Mouse (Mus musculus) ovary, adult 10 weeks (tissue): Measurements from ENCODE around the gene Pus10. TPM values are rescaled to one million over a fixed set of nuclear protein-coding genes. Genes with fewer than 3 reads are reported as not detected.

ENCODE experiments used
- polyA plus RNA-seq: library from polyadenylated mRNA; stranded (reverse); fragments of 350-450 nt; fragmentation: Illumina TruSeq; extraction: RNeasy Lipid Tissue Mini Kit (QIAGEN cat#74804); gene quantifications from one replicate; pipeline ENCODE4 v1.2.3, GENCODE M21; 2014

Gene Pus10
- polyA plus RNA-seq = 70.3 TPM

DNA sequence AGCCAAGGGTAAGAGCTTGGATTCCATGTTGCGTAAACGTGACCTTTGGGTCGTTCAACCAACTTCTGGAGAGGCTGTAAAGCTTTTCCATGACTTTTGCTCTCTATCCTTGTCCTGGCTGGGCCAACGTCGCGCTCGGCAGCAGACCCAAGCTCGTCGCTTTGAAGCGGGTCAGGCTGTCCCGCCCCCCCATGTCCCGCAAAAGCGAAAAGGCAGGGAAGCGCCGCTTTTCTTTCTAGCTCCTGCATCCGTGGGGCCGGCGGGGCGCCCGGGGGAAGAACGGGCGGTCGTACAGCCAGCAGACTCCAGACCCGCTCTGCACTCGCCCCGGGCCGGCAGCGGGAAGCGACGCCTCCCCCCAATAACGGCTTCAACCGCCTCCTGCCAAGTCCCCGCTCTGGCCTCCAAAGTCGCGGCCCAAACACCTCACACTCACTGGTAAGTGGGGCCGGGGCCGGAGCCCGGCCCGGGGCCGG is at the start of gene Pus10:
TSS of gene Pus10 (plus strand) at position 364 of the 476 bp plus-strand sequence.

GRCm38 (mm10) chr11:23632945-23633878 is 32.3 kb upstream of the Pus10 start, which contains the start of gene 0610010F05Rik:
Gene 0610010F05Rik (minus strand): TSS chr11:23633639.

DNA sequence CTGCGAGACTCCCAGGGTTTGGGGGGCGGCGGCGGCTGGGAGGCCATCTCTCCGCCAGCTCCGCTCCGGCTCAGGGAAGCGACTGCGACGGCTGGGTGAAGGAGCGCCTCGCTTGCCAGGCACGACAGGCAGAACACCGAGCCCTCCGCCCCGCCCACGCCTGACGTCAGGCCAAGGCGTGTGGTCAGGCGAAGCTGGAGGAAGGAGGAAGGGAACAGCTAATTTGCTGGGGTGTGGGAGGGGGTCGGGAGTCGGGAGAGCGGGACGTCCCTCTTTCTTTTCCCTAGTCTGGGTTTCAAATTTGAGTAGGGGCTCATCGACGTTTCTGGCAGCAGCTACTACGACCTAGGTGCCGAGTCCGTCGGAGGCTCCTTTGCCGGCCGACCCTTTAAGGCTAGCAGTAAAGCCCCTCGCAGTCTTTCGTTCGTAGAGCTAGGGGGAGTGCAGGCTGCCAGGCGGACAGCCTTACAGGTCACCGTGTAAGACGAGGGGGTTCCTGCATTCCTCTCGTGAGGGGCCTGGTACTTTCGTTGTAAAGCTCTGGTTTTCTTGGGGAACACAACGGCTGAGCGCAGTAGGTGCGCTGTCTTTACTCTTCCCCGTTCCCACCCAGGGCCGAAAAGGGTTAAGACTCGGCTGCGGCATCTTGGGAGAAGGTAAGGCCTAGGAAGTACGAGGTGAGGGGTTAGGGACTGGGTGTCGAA is 476 bp downstream of the Pus10 start, which contains the start of gene Pex13:
TSS of gene Pex13 (minus strand) at position 162 of the 704 bp plus-strand sequence.

DNA sequence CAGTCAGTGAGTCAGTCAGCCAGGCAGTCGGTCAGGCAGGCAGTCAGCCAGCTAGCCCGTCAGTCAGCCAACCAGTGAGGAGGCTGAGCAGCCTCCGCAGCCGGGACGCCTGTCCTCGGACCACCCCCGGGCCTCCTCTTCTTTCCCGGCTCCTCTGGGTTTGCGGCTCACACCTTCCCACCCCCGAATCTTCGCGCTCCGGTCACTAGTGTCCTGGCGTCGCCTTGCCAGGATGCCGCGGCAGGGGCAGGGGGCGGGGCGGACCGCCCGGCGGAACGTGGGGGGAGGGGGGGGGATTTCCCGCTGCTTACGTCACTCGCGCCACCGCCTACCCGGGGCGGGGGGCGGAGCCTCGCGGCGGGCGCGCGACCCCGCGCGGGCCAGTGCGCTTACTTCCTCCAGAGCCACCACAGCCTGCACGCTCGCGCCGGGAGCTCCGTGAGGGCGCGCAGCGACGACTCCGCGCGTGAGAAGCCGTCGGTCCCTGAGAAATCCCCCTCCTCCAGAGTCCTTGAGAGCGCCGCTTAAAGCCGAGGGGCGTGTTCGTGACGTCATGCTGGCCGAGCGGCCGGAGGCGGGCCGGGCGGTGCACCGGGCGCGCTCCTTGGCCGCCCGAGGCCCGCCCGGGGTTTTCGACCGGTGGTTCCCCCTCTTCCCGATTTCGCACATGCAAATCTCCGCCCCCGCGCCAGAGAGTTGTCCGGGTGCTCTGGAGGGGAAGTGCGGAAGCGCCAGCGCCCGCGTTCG is 105.5 kb downstream of the Pus10 start, which contains the start of gene Rel:
TSS of gene Rel (minus strand) at position 211 of the 747 bp plus-strand sequence.

Other genes starting within 250 kb of the Pus10 start
- 116 TPM for gene Ahsa2, start 167.6 kb upstream of the Pus10 start, polyA plus RNA-seq
- not detected for gene 1700093K21Rik, start 144.5 kb upstream of the Pus10 start, polyA plus RNA-seq
- 60.5 TPM for gene 0610010F05Rik, start 32.0 kb upstream of the Pus10 start, polyA plus RNA-seq
- gene Pex13, start 285 bp downstream of the Pus10 start, polyA plus RNA-seq = 67.1 TPM
- 19.4 TPM for gene Rel, start 105.3 kb downstream of the Pus10 start, polyA plus RNA-seq
- 70.1 TPM for gene Papolg, start 229.6 kb downstream of the Pus10 start, polyA plus RNA-seq